Mouse (Mus musculus) lung, postnatal 0 days (tissue): ENCODE data around the gene Wdr63.

Experiments used
- CTCF ChIP-seq: IDR thresholded peaks from 2 replicates; pipeline ENCODE4 v1.5.1; 2016; ENCODE audit warnings: antibody characterized with exemption, mild to moderate bottlenecking
- EP300 ChIP-seq: IDR thresholded peaks from 2 replicates; pipeline ENCODE4 v1.6.1; 2016; ENCODE audit warnings: antibody characterized with exemption, mild to moderate bottlenecking, control low read depth

DNA sequence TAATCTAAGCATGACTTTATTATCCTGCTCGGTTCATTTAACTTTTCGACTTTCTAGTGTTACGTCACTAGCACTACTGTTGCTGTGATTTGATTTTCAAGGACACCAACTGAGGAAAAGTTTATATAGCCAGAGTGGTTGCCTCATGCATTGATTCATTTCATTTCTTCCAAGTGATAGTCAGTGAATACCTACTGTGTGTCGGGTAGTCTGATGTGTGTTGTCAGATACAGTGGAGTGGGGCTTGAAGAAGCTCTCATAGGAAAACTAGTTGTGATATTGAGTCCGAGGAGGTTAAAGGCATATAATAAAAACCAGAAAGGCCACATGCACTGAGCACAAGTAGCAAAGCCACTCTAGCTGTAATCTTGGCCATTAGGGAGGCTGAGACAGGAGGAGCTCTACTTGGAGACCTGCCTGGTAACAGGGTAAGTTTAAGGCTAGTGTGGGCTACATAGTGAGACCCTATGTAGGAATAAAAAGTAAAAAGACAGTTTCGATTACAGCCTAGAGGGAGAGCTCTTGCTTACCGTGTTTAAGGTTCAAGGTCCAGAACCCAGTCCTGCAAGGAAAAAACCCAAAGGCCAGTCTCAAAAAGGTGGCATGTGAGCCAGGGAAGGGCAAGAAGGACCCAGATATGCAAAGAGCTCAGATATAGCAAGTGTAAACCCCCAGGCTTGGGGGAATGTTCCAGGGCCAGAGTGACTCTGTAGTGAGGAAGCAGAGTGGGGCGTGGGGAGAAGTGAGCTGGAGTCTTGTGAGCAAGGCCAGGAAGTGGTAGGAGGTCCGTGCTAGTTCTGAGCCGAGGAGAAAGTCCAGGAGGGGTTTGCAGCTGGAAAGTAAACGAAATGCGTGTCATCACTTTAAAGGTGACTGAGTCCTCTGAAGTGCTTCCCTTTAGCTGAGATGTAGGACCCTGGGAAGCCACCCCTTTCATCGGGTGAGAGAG, 48.0 kb upstream of the Wdr63 start:
- TF ChIP-seq CTCF = no peak
- no peak for TF ChIP-seq EP300
